Comparison of ENCODE assay signal across 8 mouse cellular contexts in genomic region chrX:142390909-142391265, GRCm38 (mm10). TPM values are rescaled to one million over a fixed set of nuclear protein-coding genes. Genes with fewer than 3 reads are reported as not detected.
DNase-seq lines count a peak whose midpoint lies in the region; ATAC-seq and TF ChIP-seq lines count a peak whose summit lies in the region.

No protein-coding gene starts in this region.

- H3K27ac ChIP-seq in lung, embryonic 14.5 days (ENCODE audit: low read depth), result peak overlapping the region; percentile 30; the same call in 1 of the 2 replicates
- H3K27ac ChIP-seq in embryonic facial prominence, embryonic 12.5 days, result peak overlapping the region; percentile 70; the same call in 1 of the 2 replicates
- H3K27ac ChIP-seq in limb, embryonic 10.5 days, result peak overlapping the region; percentile 89
- peak overlapping the region; percentile 87 for H3K27ac ChIP-seq in neural tube, embryonic 15.5 days (replicated peaks)

- peak overlapping the region; percentile 61 for H3K4me2 ChIP-seq in lung, embryonic 14.5 days
- H3K4me2 ChIP-seq in embryonic facial prominence, embryonic 12.5 days (replicated peaks), result peak overlapping the region; percentile 49
- H3K4me2 ChIP-seq in neural tube, embryonic 15.5 days, result peak overlapping the region; percentile 58

- no peak for ATAC-seq in lung, embryonic 14.5 days (ENCODE audit: insufficient read depth)
- ATAC-seq in embryonic facial prominence, embryonic 12.5 days (ENCODE audit: insufficient number of reproducible peaks, insufficient read depth, low FRiP score, low TSS enrichment), result no peak
- ATAC-seq in neural tube, embryonic 15.5 days (ENCODE audit: low FRiP score), result no peak

- no peak for DNase-seq in lung, embryonic 14.5 days
- no peak for DNase-seq in lung, postnatal 10 days
- no peak for DNase-seq in limb, embryonic 10.5 days (ENCODE audit: low spot score)
- no peak for DNase-seq in thymus, postnatal 10 days (ENCODE audit: low spot score in 2 of 2)
- no peak for DNase-seq in right cerebral cortex, postnatal 4 days
- DNase-seq in adipocyte (ENCODE audit: low spot score), result no peak

- peak overlapping the region; percentile 57 for H3K9ac ChIP-seq in lung, embryonic 14.5 days
- peak overlapping the region; percentile 50 for H3K9ac ChIP-seq in embryonic facial prominence, embryonic 12.5 days
- H3K9ac ChIP-seq in neural tube, embryonic 15.5 days (replicated peaks), result peak overlapping the region; percentile 64

- H3K27me3 ChIP-seq in lung, embryonic 14.5 days (ENCODE audit: insufficient read depth, low read length), result no peaks in the 10 kb centered on the region
- peaks cover 13% of the 10 kb centered on the region; the same call in 1 of the 2 replicates for H3K27me3 ChIP-seq in embryonic facial prominence, embryonic 12.5 days
- peaks cover 67% of the 10 kb centered on the region for H3K27me3 ChIP-seq in limb, embryonic 10.5 days (ENCODE audit: low read depth, poor library complexity, severe bottlenecking)
- H3K27me3 ChIP-seq in neural tube, embryonic 15.5 days (replicated peaks), result peaks cover 8% of the 10 kb centered on the region; the same call in 1 of the 2 replicates

- peak overlapping the region; percentile 62 for H3K4me3 ChIP-seq in lung, embryonic 14.5 days (ENCODE audit: low read depth, low read length)
- peak overlapping the region; percentile 53 for H3K4me3 ChIP-seq in embryonic facial prominence, embryonic 12.5 days
- peak overlapping the region; percentile 65 for H3K4me3 ChIP-seq in limb, embryonic 10.5 days
- peak overlapping the region; percentile 59 for H3K4me3 ChIP-seq in neural tube, embryonic 15.5 days (replicated peaks)

- no peaks in the 10 kb centered on the region for H3K4me1 ChIP-seq in lung, embryonic 14.5 days (ENCODE audit: insufficient read depth)
- no peaks in the 10 kb centered on the region for H3K4me1 ChIP-seq in embryonic facial prominence, embryonic 12.5 days
- H3K4me1 ChIP-seq in limb, embryonic 10.5 days, result no peaks in the 10 kb centered on the region
- H3K4me1 ChIP-seq in neural tube, embryonic 15.5 days, result 0 out of 2 replicates have a peak, but pooled peaks cover 2% of the 10 kb centered on the region

- 33% methylated on average over 7 of the region's 7 CpGs for WGBS in lung, embryonic 14.5 days
- 39% methylated on average over 7 of the region's 7 CpGs for WGBS in embryonic facial prominence, embryonic 12.5 days
- 46% methylated on average over 7 of the region's 7 CpGs for WGBS in limb, embryonic 10.5 days
- WGBS in neural tube, embryonic 15.5 days, result 38% methylated on average over 7 of the region's 7 CpGs

- H3K36me3 ChIP-seq in lung, embryonic 14.5 days (ENCODE audit: insufficient read depth), result no peaks in the 10 kb centered on the region
- no peaks in the 10 kb centered on the region for H3K36me3 ChIP-seq in embryonic facial prominence, embryonic 12.5 days
- H3K36me3 ChIP-seq in limb, embryonic 10.5 days, result no peaks in the 10 kb centered on the region
- H3K36me3 ChIP-seq in neural tube, embryonic 15.5 days, result no peaks in the 10 kb centered on the region

- H3K9me3 ChIP-seq in lung, embryonic 14.5 days (ENCODE audit: low read depth, low read length), result no peaks in the 10 kb centered on the region
- no peaks in the 10 kb centered on the region for H3K9me3 ChIP-seq in embryonic facial prominence, embryonic 12.5 days
- no peaks in the 10 kb centered on the region for H3K9me3 ChIP-seq in limb, embryonic 10.5 days (replicated peaks)
- H3K9me3 ChIP-seq in neural tube, embryonic 15.5 days (replicated peaks), result no peaks in the 10 kb centered on the region

- no peak for TF ChIP-seq CTCF in lung, embryonic 14.5 days (IDR thresholded peaks at IDR 0.05; ENCODE audit: low read depth)

RNA-seq across cellular contexts. Expression of gene Acsl4, which starts 0.6 kb away (rescaled TPM):
- 20.0 and 20.8 TPM in 2 replicates for polyA plus RNA-seq in lung, embryonic 14.5 days (2014; fragmentation: Nextera tagmentation; extraction: Ambion mirVana)
- 11.0 and 12.9 TPM in 2 replicates for polyA plus RNA-seq in embryonic facial prominence, embryonic 12.5 days (2016; fragmentation: Nextera tagmentation; extraction: Ambion mirVana)
- 12.5 and 14.5 TPM in 2 replicates for polyA plus RNA-seq in limb, embryonic 10.5 days (2016; fragmentation: Nextera tagmentation; extraction: Ambion mirVana)
- 25.7 and 28.5 TPM in 2 replicates for polyA plus RNA-seq in neural tube, embryonic 15.5 days (2015; fragmentation: Nextera tagmentation; extraction: Ambion mirVana)

Comparison
In these comparisons a context has a peak if more than half of its experiments do, and no peak if none do; other contexts are left out.
1. H3K27ac ChIP-seq: peak in every context shown above with its lines; median percentile 89 in limb, embryonic 10.5 days; 87 in neural tube, embryonic 15.5 days; 70 in embryonic facial prominence, embryonic 12.5 days; 30 in lung, embryonic 14.5 days.